Mouse (Mus musculus) R1 (cell line): Measurements from ENCODE around the gene Tsr3.
"Not testable (repeated sequence)": the region's sequence is repeated elsewhere in the genome, so short reads cannot be mapped to it uniquely, and the experiment has no call there.

ENCODE experiments used
- DNase-seq: peaks from one replicate; pipeline ENCODE4 v3.0.0-alpha.2; 2018; ENCODE audit warnings: low read depth, low spot score

Gene Tsr3

DNA sequence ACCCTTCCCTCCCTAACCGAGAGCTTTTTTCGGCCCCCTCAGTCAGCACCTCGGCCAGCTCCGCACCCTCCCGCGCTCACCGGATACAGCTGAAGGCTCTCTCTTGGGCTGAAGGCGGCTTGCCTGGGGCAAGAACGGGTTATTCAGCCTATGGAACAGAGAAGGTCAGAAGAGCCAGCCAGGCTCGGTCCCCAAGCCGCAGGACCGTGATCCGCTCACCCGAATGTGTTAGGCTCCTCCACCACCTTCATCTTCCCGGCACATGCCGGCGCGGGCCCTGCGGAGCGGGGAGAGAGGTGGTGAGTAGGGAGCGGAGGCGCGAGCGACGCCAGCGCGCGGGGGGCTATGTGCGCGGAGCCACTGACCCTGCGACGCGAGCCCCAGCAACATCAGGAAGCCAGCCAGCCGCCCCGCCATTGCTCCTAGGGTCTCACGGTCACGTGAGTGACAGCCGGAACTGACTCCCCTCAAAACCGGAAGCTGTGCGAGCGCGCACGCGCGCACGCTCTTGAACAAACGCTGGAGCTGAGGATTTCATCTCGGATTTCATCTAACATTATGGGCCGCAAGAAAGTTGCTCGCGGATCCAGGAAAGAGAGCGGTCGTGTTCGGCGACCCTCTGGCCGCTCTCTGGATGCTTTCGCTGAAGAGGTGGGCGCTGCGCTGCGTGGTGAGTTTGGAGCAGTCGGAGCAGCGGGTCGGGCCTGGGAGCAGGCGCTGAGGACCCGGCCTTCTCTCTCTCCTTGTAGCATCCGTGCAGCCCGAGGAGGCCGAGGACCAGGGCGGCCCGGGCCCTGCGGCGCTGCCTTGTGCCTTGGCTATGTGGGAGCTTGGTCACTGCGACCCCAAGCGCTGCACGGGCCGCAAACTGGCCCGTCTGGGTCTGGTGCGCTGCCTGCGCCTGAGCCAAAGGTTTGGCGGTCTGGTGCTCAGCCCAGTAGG, at the start of gene Tsr3, which contains the start of gene Gnptg:
Gene Tsr3 (plus strand): TSS at position 476 of the 942 bp plus-strand sequence.
Gene Gnptg (minus strand): TSS at position 430 of the 942 bp plus-strand sequence.
- peak; percentile 93 for DNase-seq

DNA sequence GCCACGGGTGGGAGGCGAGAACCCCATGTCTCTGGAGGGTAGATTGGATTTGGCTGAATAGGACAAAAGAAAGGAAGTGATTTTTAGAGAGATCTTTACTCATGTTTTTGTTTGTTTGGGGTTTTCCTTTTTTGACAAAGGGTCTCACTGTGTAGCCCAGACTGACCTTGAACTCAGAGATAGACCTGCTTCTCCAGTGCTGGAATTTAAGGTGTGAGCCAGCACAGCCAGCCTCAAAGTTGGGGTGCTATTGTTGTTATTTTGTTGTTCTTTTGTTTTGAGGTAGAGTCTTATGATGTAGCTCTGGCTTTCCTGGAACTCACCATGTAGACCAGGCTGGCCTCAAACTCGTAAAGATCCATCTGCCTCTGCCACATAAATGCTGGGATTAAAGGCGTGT, 37.6 kb upstream of the Tsr3 start:
- peak; percentile 92 for DNase-seq

GRCm38 (mm10) chr17:25210006-25210405, 30.0 kb upstream of the Tsr3 start:
- no peak for DNase-seq

DNA sequence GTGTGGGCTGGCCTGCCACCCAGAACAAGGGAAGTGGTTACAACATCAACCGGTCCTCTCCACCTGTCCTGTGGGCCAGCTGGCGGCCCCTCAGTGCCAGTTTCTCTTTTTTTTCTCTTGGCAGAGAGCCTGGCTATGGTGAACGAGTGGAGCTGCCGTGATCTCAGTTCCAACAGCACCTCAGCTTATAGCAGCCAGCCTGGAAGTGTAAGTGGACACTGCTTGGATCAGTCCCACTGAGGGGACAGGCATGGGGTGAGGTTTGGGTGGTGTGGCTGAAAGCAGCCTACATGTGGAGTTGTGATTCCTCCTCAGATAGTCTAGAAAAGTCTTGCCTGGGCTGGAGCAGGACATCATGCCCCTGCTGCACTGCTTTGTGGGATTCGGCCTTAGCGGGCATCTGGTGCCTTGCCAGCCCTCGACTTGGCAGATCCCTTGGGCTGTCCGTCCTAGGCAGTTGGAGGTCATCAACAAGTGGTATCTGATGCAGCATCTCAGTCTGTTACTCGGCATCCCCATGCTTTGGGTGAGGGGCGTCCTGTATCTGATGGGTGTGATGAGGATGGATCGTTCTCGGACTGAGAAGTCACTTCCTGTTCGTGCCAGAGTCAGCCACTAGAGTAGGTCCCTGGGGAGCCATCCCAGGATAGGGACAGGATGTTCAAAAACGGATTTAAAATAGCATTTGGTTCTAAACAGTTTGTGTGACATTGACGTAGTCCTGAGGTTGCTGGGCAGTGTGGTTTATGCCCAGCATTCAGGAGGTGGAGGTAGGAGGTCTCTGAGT, 29.1 kb upstream of the Tsr3 start:
- DNase-seq = no peak

DNA sequence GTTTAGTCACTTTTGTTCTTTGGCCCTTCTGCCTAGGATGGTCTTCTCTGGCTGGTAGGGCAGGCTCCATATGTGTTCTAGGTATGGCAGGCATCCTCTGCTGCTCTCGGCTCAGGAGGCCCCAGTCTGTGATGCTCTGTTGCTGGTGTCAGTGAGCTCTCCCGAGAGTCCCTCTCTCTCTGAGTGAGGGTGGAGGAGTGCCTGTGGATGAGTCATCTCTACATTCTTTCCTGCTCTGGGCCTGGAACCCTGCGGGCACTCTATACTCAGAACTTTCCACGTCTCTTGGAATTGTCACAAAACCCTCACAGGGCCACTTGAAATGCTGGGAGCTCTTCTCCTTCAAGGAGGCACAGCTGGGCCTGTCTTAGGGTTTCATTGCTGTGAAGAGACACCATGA, 28.3 kb upstream of the Tsr3 start:
- DNase-seq = no peak

DNA sequence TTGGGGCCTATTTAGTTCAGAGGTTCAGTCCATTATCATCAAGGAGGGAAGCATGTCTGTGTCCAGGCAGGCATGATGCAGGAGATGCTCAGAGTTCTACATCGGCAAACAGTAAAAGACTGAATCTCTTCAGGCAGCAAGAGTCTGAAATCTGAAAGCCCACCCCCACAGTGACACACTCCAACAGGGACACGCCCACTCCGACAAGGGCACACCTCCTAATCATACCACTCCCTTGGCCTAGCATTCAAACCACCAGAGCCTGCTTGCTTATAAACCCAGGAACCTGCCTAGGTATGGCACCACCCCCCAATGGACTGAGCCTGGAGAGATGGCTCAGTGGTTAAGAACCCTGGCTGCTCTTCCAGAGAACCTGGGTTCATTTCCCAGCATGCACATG, 24.5 kb upstream of the Tsr3 start:
- DNase-seq = peak; percentile 72

- DNase-seq = no peak
Measured at GRCm38 (mm10) chr17:25218967-25219366, 21.0 kb upstream of the Tsr3 start.

- DNase-seq = no peak
Measured at GRCm38 (mm10) chr17:25219492-25220295, 20.3 kb upstream of the Tsr3 start.

DNA sequence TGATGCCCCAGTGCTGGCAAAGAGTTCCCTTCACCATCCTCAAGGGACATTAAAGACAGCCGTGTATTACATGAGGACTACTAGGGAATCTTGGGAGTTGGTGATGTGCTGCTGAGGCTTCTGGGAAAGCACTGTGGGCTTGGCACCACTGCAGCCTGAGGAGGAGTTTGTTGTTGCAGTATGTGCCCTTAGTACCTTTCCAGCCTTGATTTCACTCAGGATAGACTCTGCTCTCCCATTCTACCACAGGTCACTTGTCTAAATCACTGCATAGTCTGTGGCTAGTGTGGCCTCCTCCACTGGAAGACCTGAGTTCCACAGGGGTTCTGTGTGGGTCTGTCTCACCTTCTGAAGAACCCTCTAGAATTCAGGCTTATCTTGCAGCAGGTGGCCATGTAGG, 19.2 kb upstream of the Tsr3 start:
- no peak for DNase-seq

- peak; percentile 85 for DNase-seq
Measured at GRCm38 (mm10) chr17:25221821-25222503, 18.0 kb upstream of the Tsr3 start.

GRCm38 (mm10) chr17:25222504-25222940, 17.4 kb upstream of the Tsr3 start:
- DNase-seq = peak; percentile 38

DNA sequence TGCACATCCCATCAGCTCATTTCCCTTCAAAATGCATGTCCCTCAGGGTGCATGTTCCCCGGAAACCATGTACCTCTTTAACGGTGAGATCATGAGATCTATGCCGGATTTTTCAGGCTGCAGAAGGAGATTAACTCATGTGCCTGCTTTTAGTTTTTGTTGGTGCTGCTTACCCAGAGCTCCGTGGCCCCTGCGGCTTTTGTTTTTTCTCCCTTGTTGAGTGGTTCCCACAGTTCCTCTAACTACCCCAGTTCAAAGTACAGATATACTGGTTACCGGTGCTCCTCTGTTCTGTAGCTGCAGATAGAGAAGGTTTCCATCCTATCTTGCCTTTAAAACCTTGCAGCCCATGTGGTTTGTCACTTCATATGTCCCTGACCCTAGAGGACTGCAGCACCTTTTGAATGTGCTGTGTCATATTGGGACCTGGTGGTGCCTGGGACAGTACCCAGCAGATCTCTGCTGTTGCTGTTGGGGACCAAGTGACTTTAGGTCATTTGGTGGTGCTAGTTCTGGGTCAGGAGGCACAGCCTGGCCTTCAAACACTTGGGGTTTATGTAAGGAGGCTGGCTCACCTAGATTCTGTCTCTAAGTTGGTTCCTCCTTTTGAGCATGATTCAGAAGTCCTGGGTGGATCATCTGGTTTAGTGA, 16.9 kb upstream of the Tsr3 start:
- DNase-seq = no peak

DNA sequence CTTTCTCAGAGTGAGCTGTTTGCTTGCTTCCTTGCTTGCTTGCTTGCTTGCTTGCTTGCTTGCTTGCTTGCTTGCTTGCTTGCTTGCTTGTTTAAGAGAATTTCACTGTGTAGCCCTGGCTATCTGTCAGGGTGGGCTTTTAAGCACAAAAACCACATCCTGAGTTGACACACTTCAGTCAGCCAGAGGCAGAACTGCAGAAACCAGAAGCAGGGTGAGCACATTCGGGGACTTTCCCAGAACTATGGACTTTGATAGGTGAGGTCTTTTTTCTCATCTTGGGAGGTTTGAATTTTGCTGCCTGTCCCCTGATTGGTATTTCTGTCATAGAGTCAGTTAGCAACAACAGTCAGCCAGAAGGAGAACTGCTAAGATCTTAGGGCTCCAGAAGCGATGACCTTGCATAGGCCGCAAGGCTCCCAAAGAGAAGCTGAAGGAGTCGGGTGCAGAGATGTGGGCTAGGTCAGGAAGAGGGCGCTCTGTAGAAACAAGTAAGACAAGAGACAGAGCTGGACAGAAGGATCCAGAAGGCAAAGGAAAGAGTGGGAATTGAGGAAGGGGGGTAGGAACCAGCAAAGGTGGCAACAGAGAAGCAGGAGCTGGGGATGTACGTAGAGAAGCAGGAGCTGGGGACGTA, 15.3 kb upstream of the Tsr3 start:
- DNase-seq = no peak

- no peak for DNase-seq
Measured at GRCm38 (mm10) chr17:25225659-25226058, 14.3 kb upstream of the Tsr3 start.

DNA sequence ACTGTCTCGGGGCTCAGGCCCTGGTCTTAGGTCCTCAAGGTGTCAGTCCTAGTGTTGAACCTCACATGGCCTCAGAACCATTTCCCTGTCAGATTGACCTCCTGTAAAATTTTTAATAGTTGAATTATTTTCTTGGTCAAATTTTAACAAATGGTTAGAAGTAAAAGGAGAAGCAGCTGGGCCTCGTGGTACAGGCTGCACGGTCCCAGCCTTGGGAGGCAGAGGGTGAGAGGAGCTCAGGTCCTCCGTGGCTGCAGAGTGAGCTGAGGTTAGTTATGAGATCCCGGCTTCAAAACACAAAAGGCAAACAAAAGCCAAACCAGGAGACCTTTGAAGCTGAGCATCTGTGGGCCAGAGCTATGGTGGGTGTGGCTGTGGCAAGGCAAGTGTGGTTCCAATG, 12.0 kb upstream of the Tsr3 start:
- no peak for DNase-seq

DNA sequence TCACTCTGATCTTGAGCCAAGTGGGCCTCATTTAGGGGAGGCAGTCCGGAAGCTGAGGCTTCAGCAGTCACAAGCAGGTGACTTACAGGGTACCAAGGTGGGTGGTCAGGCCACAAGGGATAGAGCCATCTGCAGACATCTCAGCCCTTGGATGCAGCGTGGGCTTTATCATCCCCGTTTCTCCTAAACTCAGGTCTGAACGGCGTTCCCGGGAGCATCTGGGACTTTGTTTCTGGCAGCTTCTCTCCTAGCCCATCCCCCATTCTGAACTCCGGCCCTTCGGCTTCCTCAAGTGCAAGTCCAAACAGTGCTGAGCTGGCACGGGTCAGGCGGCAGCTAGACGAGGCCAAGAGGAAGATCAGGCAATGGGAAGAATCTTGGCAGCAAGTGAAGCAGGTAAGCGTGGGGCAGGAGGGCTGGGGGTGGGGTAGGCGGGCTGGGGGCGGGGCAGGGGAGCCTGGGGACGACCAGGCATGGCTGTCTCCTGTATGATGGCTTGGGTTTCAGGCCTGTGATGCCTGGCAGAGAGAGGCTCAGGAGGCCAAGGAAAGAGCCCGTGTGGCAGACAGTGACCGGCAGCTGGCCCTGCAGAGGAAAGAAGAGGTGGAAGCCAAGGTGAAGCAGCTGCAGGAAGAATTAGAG, 9.8 kb upstream of the Tsr3 start:
- DNase-seq = not testable (repeated sequence)

DNA sequence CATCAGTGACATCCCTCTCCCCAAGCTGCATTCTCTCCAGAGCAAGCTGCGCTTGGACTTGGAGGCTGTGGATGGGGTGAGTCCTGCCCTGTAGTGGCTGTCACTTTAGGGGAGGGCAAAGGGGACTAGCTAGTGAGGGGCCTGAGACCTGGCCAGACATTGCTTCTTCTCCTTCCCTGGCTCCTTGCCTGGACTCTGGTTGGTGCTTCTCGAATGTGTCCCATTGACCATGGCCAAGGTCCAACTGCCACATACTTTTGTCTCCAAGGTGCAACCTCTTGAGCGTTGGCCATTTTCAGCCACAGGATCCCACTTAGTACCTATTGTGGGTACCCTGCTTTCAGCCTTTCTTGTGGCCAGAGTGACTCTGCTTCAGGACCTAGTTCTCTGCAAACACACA, 9.3 kb upstream of the Tsr3 start:
- no peak for DNase-seq

GRCm38 (mm10) chr17:25231621-25232020, 8.3 kb upstream of the Tsr3 start:
- DNase-seq = not testable (repeated sequence)

DNA sequence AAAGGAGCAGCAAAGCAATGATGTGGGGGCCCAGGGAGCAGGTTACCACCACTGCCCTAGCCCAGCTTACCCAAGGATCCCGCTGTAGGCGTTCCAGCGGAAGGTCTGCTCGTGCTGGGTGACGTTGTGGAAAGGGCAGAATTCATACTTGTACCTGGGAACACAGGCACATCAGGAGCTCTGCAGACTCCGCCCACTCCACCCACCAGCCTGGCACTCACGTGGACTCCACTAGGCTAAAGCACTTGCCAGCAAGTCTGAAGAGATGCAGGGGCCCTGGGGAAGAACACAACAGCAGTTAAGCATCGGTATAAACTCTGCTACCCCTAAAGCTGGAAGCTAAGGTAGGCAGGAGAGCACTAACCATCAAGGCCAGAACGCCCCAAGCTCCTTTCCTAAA, 4.3 kb upstream of the Tsr3 start:
- DNase-seq = no peak
